Mouse (Mus musculus) heart, adult 2 months (tissue): ENCODE data around the gene Stard8.

Source experiments
- EP300 ChIP-seq: fragments of 200-500 bp; IDR thresholded peaks from 2 replicates; pipeline ENCODE4 v1.6.1; 2011; ENCODE audit warnings: low read depth, low read length, control low read depth; ENCODE audit not compliant: insufficient read depth
- POLR2A ChIP-seq: fragments of 200-500 bp; IDR thresholded peaks from 2 replicates; pipeline ENCODE4 v1.6.1; 2011; ENCODE audit warnings: mild to moderate bottlenecking, low read depth, low read length, control low read depth; ENCODE audit not compliant: insufficient read depth

GRCm38 (mm10) chrX:98958287-98958686 lies 44.8 kb upstream of the Stard8 start:
- no peak for TF ChIP-seq POLR2A
- TF ChIP-seq EP300, result no peak
